Mouse (Mus musculus) neural tube, embryonic 12.5 days (tissue): Measurements from ENCODE around the gene Rab10. TPM values are rescaled to one million over a fixed set of nuclear protein-coding genes. Genes with fewer than 3 reads are reported as not detected.
"Not testable (repeated sequence)": the region's sequence is repeated elsewhere in the genome, so short reads cannot be mapped to it uniquely, and the experiment has no call there.

Source experiments
- ATAC-seq: fragments of 200-750 bp; cut with Nextera tagmentation; 2 replicates; pipeline ENCODE4 v1.8.0; 2017; ENCODE audit warnings: low read depth, mild to moderate bottlenecking, moderate TSS enrichment, moderate library complexity; ENCODE audit not compliant: low FRiP score
- H3K27ac ChIP-seq: fragments of 300-500 bp; sonication (generic); 2 replicates; pipeline ENCODE4 v1.5.1; 2016
- H3K27me3 ChIP-seq: fragments of 300-500 bp; sonication (generic); replicated peaks from 2 replicates; pipeline ENCODE4 v1.6.1; 2016; ENCODE audit warnings: mild to moderate bottlenecking
- H3K36me3 ChIP-seq: fragments of 300-500 bp; sonication (generic); 2 replicates; pipeline ENCODE4 v1.6.1; 2016; ENCODE audit warnings: mild to moderate bottlenecking
- H3K4me1 ChIP-seq: fragments of 300-500 bp; sonication (generic); 2 replicates; pipeline ENCODE4 v1.6.1; 2016
- H3K4me2 ChIP-seq: fragments of 300-500 bp; sonication (generic); replicated peaks from 2 replicates; pipeline ENCODE4 v1.6.1; 2016; ENCODE audit warnings: mild to moderate bottlenecking
- H3K4me3 ChIP-seq: fragments of 300-500 bp; sonication (generic); 2 replicates; pipeline ENCODE4 v1.5.1; 2016
- H3K9ac ChIP-seq: fragments of 300-500 bp; sonication (generic); 2 replicates; pipeline ENCODE4 v1.6.1; 2016; ENCODE audit warnings: mild to moderate bottlenecking
- H3K9me3 ChIP-seq: fragments of 300-500 bp; sonication (generic); 2 replicates; pipeline ENCODE4 v1.6.1; 2016; ENCODE audit warnings: mild to moderate bottlenecking
- WGBS: fragments of 180-500 bp; shearing (Covaris S2); methylation state at CpG from one replicate; pipeline ENCODE4 v1.1.7; 2016; 5-methylcytosine and 5-hydroxymethylcytosine counted together
- polyA plus RNA-seq: library from polyadenylated mRNA; unstranded; fragments of >200 nt; fragmentation: Nextera tagmentation; extraction: Ambion mirVana; gene quantifications from 2 replicates; pipeline ENCODE4 v1.2.1, GENCODE M21; 2016

Gene Rab10
- polyA plus RNA-seq, 1 experiment from 2014 or later = 182 TPM

DNA sequence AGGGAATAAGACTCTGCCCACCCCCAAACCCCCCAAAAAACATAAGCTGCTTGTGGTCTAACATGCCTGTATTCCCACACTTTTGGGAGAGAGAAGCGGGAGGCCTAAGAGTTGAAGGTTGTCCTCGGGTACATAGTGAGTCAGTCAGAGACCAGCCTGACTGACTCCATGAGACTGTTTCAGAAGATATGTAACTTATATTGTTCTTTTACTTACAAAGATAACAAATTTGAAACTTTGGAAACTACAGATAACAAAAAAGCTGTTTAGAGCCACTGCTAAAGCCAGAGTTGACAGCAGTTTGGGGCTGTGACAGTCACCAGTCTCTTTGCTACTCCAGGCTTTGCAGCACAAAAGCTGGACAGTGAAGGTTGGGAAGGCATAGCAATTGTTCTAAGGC is 15.5 kb upstream of the Rab10 start:
- no peak overlapping the region for H3K9ac ChIP-seq
- no peaks in the 10 kb centered on the region for H3K4me1 ChIP-seq
- H3K9me3 ChIP-seq = 0 out of 2 replicates have a peak, but pooled peaks cover under 1% of the 10 kb centered on the region
- H3K4me2 ChIP-seq = no peak overlapping the region
- H3K36me3 ChIP-seq = no peaks in the 10 kb centered on the region
- no peak overlapping the region for H3K27ac ChIP-seq
- no peaks in the 10 kb centered on the region for H3K27me3 ChIP-seq
- no peak for ATAC-seq
- 92% methylated on average over 2 of the region's 2 CpGs for WGBS
- H3K4me3 ChIP-seq = no peak overlapping the region

DNA sequence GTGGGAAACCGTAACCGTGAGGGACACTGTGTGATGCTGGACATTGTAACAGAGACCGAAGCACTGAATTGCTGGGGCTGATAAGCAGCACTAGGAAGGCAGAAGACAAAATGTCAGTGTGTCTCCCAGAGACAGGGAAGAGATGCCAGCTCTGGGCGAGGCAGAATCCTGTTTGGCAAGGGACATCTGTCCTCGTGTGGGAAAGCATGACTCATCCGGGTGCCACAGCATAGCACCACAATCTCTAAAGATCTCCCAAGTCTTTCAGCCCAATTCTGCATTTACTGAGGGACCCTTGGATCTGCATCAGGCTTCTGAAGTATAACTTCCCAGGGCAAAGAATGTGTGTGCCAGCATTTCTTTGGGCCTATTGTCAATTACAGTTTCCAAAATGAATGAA is 13.5 kb upstream of the Rab10 start:
- no peaks in the 10 kb centered on the region for H3K36me3 ChIP-seq
- no peak overlapping the region for H3K9ac ChIP-seq
- H3K27me3 ChIP-seq = no peaks in the 10 kb centered on the region
- no peaks in the 10 kb centered on the region for H3K4me1 ChIP-seq
- no peak overlapping the region for H3K4me3 ChIP-seq
- no peak overlapping the region for H3K27ac ChIP-seq
- no peaks in the 10 kb centered on the region for H3K9me3 ChIP-seq
- WGBS = 84% methylated on average over 6 of the region's 6 CpGs
- no peak overlapping the region for H3K4me2 ChIP-seq
- no peak for ATAC-seq

DNA sequence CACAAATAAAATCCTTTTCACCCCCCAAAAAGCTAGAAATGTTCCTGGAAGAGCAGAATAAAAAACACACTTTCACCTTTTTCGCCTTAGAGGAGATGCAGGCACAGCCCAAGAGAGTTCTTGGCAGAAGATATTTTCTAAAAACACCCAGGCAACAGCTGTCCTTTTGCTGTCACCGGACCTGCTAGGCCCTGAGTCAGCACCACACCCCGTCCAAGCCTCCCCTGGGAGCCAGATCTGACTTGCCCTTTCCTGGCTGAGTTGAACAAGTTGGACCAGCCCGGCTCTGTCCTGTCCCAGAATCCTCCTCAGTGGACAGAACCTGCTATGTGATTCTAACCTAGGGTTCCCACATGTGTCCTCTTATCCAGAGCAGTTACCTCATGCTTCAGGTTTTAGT is 9.6 kb upstream of the Rab10 start:
- 74% methylated on average over 4 of the region's 4 CpGs for WGBS
- no peaks in the 10 kb centered on the region for H3K27me3 ChIP-seq
- ATAC-seq = no peak

DNA sequence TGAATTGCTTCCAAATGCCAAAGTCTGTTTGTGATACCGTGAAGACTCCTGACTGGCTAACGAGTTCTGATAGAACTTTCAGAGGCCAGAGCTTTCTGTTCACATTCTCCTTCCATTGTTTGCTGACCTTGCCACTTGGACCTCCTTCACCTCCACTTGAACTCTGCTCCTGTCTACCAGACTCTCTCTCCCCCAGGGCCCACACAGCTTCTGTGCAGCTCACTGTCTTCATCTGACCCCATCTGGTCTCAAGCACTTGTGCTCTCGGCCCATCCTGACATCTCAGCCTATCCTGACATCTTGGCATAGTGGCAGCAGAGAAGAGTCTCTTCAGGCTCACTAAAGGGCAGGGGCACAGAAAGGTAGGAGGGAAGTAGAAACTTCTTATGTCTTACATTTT is 7.2 kb upstream of the Rab10 start:
- no peak overlapping the region for H3K9ac ChIP-seq
- no peak overlapping the region for H3K4me2 ChIP-seq
- H3K27ac ChIP-seq = no peak overlapping the region
- H3K4me1 ChIP-seq = no peaks in the 10 kb centered on the region
- no peaks in the 10 kb centered on the region for H3K36me3 ChIP-seq
- no peaks in the 10 kb centered on the region for H3K27me3 ChIP-seq
- 72% methylated on average over 3 of the region's 3 CpGs for WGBS
- ATAC-seq = no peak
- H3K4me3 ChIP-seq = no peak overlapping the region
- H3K9me3 ChIP-seq = no peaks in the 10 kb centered on the region

More for the DNA sequence above, 9.6 kb upstream of the Rab10 start:
- H3K36me3 ChIP-seq = no peaks in the 10 kb centered on the region
- H3K4me2 ChIP-seq = no peak overlapping the region
- no peaks in the 10 kb centered on the region for H3K9me3 ChIP-seq
- H3K4me3 ChIP-seq = no peak overlapping the region
- no peaks in the 10 kb centered on the region for H3K4me1 ChIP-seq
- no peak overlapping the region for H3K9ac ChIP-seq
- H3K27ac ChIP-seq = no peak overlapping the region

DNA sequence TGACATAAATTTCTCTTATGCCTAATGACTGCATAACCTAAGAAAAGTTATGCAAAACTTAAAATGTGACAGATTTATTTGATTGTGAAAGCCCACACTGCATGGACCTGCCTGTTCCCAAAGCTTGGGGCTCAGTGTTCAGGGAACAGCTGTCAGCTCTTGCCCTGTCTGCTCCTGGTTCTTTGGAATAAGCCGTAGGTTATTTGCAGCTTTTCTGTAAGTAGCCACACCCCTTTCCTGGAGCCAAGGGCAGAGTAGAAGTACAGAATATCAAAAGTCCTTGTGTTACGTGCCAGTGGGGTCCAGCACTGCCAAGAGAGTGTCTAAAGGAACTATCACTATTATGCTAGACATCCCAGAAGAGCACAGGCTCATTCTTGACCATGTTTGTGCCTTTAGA is 6.3 kb upstream of the Rab10 start:
- H3K27ac ChIP-seq = no peak overlapping the region
- H3K27me3 ChIP-seq = no peaks in the 10 kb centered on the region
- H3K36me3 ChIP-seq = no peaks in the 10 kb centered on the region
- H3K9me3 ChIP-seq = no peaks in the 10 kb centered on the region
- H3K4me1 ChIP-seq = no peaks in the 10 kb centered on the region
- H3K4me3 ChIP-seq = no peak overlapping the region
- 54% methylated on average over 2 of the region's 2 CpGs for WGBS
- no peak for ATAC-seq
- H3K4me2 ChIP-seq = no peak overlapping the region
- no peak overlapping the region for H3K9ac ChIP-seq

DNA sequence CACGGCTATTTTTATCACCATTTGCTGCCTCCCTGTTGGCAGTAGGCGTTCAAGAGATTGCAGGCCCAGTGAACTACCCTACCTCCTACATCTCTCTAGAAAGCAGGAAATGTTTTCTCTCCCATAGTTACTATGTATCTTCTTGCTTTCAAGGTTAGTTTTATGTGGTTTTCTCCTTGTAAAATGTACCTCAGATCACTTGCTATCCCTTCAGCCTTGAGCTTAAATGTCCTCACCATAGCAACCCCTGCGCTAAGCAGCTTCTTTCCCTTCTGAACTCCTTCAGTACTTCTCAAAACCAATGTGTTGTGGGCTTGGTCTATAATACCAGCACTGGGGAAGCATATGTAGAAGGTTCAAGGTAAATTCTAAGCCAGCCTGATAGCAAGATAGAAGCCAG is 3.1 kb upstream of the Rab10 start:
- no peak for ATAC-seq
- no peaks in the 10 kb centered on the region for H3K9me3 ChIP-seq
- peaks cover under 1% of the 10 kb centered on the region for H3K4me1 ChIP-seq
- 75% methylated on average over 3 of the region's 3 CpGs for WGBS
- no peak overlapping the region for H3K4me2 ChIP-seq
- H3K27me3 ChIP-seq = no peaks in the 10 kb centered on the region
- no peak overlapping the region for H3K4me3 ChIP-seq
- no peak overlapping the region for H3K9ac ChIP-seq
- no peak overlapping the region for H3K27ac ChIP-seq
- H3K36me3 ChIP-seq = no peaks in the 10 kb centered on the region

DNA sequence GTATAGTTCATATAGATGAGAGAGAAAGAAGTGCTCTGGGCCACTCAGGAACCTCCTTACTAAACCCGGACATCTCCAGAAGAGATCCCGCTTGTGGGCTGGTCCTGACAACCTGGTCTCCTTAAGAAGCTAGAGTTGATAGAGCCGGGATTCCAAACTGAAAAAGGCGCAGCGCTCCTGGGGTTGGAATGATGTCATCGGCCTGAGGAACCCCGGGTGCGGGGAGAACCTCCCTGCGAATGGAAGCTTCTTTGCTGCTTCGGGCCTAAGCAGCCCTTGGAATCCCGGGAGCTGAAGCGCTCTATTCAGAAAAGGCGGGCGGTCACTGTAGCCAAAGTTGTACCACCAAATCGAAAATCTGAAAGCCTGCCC is 538 bp upstream of the Rab10 start:
- Histone ChIP-seq H3K27me3 (no peaks in the 10 kb centered on the region), H3K4me2 (peak overlapping the region; percentile 64), H3K9me3 (no peaks in the 10 kb centered on the region), H3K36me3 (no peaks in the 10 kb centered on the region), H3K9ac (peak overlapping the region; percentile 90), H3K4me3 (peak overlapping the region; percentile 80), H3K4me1 (peaks cover 9% of the 10 kb centered on the region), H3K27ac (no peak overlapping the region)
- ATAC-seq = no peak; the same call in 1 of the 2 replicates
- 5% methylated on average over 15 of the region's 15 CpGs for WGBS

DNA sequence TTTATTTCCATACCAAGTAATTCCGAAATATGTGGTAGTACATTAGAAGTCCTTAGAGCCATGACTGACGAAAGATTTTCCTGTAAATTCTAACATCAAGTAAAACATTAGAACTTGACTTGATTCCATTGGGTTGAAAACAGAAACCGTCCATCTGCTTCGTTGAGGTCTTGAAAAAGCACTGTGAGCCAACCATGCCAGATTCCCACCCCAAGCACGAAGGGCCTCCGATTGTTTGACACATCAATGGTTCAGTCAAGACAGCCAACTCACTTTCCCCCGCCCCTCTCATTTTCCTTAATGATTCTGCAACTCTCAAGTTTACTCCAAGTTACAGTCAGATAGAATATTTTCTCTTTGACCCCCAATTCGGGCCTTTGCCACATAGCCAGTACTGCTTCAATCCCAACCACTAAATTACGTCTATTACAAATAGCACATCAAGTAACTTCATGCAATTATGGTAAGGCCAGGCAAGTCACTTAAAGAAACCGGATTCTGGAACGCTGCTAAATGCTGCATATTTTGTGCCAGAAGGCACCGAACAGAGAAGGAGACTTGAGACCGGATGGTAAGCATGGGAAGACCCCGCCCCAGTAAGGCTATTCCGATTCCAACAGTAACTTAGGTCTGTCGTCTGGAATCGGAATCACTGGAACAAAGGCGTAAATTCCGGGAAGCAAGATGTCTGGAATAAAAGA is 1.1 kb downstream of the Rab10 start:
- WGBS = 4% methylated on average over 19 of the region's 19 CpGs
- H3K4me2 ChIP-seq = peak overlapping the region; percentile 64
- no peaks in the 10 kb centered on the region for H3K27me3 ChIP-seq
- H3K27ac ChIP-seq = peak overlapping the region; percentile 93
- no peak; the same call in 1 of the 2 replicates for ATAC-seq
- H3K9ac ChIP-seq = peak overlapping the region; percentile 90
- 0 out of 2 replicates have a peak, but pooled peaks cover 9% of the 10 kb centered on the region for H3K9me3 ChIP-seq
- peak overlapping the region; percentile 80 for H3K4me3 ChIP-seq
- peaks cover 9% of the 10 kb centered on the region for H3K4me1 ChIP-seq
- no peaks in the 10 kb centered on the region for H3K36me3 ChIP-seq

DNA sequence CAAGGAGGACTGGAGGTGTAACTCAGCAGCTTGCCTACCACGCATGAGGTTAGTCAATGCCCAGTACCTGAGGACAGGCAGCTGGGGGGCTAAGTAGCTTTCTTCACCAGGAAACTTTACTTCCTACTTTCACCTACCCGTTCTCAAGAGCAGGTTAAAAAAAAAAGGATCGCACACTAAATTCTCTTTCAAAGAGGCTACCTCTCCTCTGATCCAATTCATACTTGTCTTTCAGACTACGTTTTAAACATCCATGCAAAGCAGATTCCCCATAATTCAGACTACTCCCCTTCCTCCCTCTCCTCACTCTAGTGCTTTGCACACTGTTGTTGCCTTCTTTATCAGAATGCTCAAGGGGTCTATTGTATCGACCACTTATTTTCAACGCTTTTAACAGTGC is 2.2 kb downstream of the Rab10 start:
- WGBS = 58% methylated on average over 6 of the region's 6 CpGs
- Histone ChIP-seq H3K27ac (no peak overlapping the region), H3K9ac (peak overlapping the region; percentile 40), H3K4me1 (peaks cover 9% of the 10 kb centered on the region), H3K4me2 (peak overlapping the region; percentile 64), H3K9me3 (0 out of 2 replicates have a peak, but pooled peaks cover 12% of the 10 kb centered on the region), H3K36me3 (no peaks in the 10 kb centered on the region), H3K4me3 (peak overlapping the region; percentile 80), H3K27me3 (no peaks in the 10 kb centered on the region)
- no peak for ATAC-seq

DNA sequence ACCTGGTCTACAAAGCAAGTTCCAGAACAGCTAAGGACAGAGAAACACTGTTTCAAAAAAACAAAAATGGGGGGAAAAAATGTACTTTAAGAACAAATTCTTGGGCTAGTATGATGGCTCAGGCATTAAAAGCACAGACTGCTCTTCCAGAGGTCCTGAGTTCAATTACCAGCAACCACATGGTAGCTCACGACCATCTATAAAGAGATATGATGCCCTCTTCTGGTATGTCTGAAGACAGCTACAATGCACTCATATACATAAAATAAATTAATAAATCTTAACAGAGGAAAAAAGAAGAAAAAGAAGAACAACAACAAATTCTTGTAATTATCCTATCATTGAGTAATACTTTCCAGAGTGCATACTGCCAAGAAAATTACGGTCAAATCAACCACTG is 4.5 kb downstream of the Rab10 start:
- Histone ChIP-seq H3K9ac (no peak overlapping the region), H3K4me3 (no peak overlapping the region), H3K4me2 (no peak overlapping the region), H3K36me3 (no peaks in the 10 kb centered on the region), H3K27ac (no peak overlapping the region), H3K27me3 (no peaks in the 10 kb centered on the region), H3K4me1 (peaks cover 9% of the 10 kb centered on the region), H3K9me3 (peaks cover 21% of the 10 kb centered on the region)
- ATAC-seq = no peak
- 94% methylated on average over 2 of the region's 2 CpGs for WGBS

DNA sequence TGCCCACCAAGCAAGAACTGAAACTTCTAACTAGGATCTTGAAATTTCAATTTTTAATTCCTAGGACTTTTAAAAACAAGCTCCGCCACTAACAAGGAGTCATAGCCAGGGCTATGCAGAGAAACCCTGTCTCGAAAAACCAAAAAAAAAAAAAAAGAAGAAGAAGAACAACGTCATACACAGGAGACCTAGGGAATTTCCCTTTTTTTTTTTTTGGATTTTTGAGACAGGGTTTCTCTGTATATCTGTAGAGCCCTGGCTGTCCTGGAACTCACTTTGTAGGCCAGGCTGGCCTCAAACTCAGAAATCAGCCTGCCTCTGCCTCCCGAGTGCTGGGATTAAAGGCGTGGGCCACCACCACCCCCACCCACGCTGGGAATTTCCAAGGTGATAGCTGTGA is 12.1 kb downstream of the Rab10 start:
- not testable (repeated sequence) for H3K27me3 ChIP-seq, ATAC-seq, H3K9ac ChIP-seq, H3K36me3 ChIP-seq, H3K4me2 ChIP-seq, H3K27ac ChIP-seq, H3K4me3 ChIP-seq, H3K4me1 ChIP-seq
- peaks cover 19% of the 10 kb centered on the region for H3K9me3 ChIP-seq
- 95% methylated on average over 6 of the region's 6 CpGs for WGBS

DNA sequence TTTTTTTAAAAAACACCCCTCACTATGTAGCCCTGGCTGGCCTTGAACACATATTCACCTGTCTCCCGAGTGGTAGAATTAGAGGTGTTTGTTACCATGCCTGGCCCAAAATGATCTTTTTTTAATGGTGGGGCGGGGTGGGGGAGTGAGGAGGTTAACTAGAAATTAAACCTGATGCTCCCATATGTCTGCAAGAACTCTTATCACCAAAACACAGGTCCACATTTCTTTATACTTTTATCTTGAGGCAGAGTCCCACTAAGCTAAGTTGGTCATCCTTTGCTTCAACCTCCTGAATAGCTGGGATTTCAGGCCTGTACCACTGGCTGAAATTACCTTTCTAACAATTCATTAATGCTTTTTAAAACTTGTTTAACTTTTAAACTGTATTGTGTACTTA is 13.7 kb downstream of the Rab10 start:
- no peak overlapping the region for H3K4me2 ChIP-seq
- H3K27me3 ChIP-seq = no peaks in the 10 kb centered on the region
- H3K4me1 ChIP-seq = no peaks in the 10 kb centered on the region
- H3K27ac ChIP-seq = no peak overlapping the region
- H3K4me3 ChIP-seq = no peak overlapping the region
- H3K9me3 ChIP-seq = peaks cover 16% of the 10 kb centered on the region; the same call in 1 of the 2 replicates
- H3K36me3 ChIP-seq = peaks cover 10% of the 10 kb centered on the region
- WGBS = 95% methylated on average over 2 of the region's 2 CpGs
- H3K9ac ChIP-seq = no peak overlapping the region
- no peak for ATAC-seq

DNA sequence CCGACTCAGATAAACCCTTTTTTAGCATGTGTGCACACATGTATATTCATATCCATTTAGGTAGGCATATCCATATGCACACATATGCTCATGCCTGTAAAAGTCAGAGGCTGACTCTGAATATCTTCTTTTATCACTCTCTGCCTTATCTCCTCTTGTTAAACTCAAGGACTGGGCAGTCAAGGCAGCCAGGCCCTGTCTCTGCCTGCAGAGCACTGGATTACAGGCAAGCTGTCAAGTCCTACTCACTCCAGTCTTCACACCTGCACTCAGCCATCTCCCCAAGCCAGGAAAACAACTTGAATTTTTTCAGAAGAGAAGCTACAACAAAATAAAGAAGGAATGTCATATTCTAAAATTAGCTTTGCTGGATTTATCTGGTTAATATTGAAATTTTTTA is 17.9 kb downstream of the Rab10 start:
- no peaks in the 10 kb centered on the region for H3K4me1 ChIP-seq
- H3K27ac ChIP-seq = no peak overlapping the region
- ATAC-seq = no peak
- H3K9me3 ChIP-seq = peaks cover 14% of the 10 kb centered on the region; the same call in 1 of the 2 replicates
- no peak overlapping the region for H3K4me2 ChIP-seq
- no peak overlapping the region for H3K4me3 ChIP-seq
- 89% methylated on average over 1 of the region's 1 CpGs for WGBS
- no peak overlapping the region for H3K9ac ChIP-seq
- H3K36me3 ChIP-seq = peaks cover 18% of the 10 kb centered on the region
- H3K27me3 ChIP-seq = no peaks in the 10 kb centered on the region
